Mouse (Mus musculus) liver, postnatal 0 days (tissue): ENCODE data around the gene Vcl.

ENCODE experiments used
- CTCF ChIP-seq: sonication (generic); IDR thresholded peaks from 2 replicates; pipeline ENCODE4 v1.5.1; 2016; ENCODE audit warnings: antibody characterized with exemption, low read depth
- EP300 ChIP-seq: IDR thresholded peaks from 2 replicates; pipeline ENCODE4 v1.6.1; 2016; ENCODE audit warnings: antibody characterized with exemption, low read depth, mild to moderate bottlenecking

DNA sequence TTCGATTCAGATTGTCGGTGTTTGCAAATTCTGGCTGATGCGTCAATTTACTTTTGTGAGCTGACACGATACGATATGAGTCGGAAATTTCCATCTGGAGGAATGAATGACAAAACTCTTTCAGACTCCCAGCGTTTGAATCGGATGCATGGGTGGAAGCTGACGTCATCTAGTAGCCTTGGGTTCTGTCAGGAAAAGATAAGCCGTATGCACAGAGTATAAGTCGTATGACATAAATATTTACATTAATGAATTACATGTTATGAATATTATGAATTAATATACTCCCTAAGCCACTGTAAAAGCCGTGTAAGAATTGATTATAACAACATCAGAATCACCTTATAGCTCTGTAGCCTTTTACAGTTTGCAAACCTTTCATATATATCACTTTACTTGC is 109.9 kb downstream of the Vcl start:
- TF ChIP-seq EP300 (peak; percentile 81), CTCF (no peak)
